Comparison of ENCODE assay signal across 10 mouse cellular contexts in the genomic region with DNA sequence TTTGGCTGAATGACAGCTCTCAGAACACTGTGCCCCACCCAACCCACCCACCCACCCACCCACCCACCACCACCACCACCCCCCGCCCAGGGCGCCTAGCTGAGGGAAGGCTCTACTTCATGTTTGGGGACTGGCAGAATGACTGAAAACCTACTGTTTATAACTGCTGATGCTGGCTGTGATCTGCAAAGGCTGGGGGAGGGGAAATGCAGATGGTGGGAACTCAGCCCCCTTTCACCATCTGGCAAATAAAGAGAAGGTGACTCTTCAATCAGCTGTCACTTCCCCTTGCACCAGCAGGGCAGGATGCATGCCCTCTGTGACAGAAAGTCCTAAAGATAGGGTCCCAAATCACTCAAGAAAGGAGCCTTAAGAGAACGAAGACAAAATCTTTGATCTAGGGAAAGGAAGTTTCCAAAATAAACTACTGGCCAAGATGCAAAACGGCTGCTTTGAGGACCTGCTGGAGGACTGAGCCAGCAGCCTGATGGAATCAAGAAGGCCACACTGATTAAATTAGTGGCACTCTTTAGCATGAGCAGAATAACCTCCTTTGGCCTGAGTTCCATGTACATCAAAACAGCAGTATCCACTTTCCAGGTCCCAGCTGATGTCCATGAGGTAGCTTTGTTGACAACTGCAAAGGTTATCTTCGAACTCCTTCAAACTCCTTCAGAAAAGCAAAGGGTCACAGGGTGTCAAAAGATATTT.
DNase-seq lines count a peak whose midpoint lies in the region; ATAC-seq and TF ChIP-seq lines count a peak whose summit lies in the region.
"Had no signal": no experiment of that assay in that cellular context is flagged by ENCODE, and none has a peak within 500 bp of the region (broad histone marks: within the 10 kb centered on the region; RNA-seq: fewer than 3 reads in every experiment).

No protein-coding gene starts in this region.

- ATAC-seq in CD4-positive, CD25-positive, alpha-beta regulatory T cell, adult 4 months: no peak
- ATAC-seq: liver, postnatal 0 days had no signal

- H3K27me3 ChIP-seq in kidney, adult 2 months (replicated peaks; ENCODE audit: control insufficient read depth, insufficient read depth, low read length): no peaks in the 10 kb centered on the region

- TF ChIP-seq CTCF in kidney, adult 2 months (conservative IDR thresholded peaks at IDR 0.05; ENCODE audit: insufficient read depth, insufficient read length, low read depth, low read length): no peak

- no peak for TF ChIP-seq POLR2A in kidney, adult 2 months (IDR thresholded peaks at IDR 0.05; ENCODE audit: low read depth, low read length)

- DNase-seq in kidney, postnatal 4 days: peak; percentile 16 to 31
- no peak for DNase-seq in kidney, adult 2 months
- DNase-seq in thymus, postnatal 14 days: peak; percentile 9
- DNase-seq in thymus, adult 18-20 months: no peak
- peak; percentile 32 to 49 for DNase-seq in layer of hippocampus, postnatal 14 days (ENCODE audit: low spot score in 2 of 2)
- DNase-seq in gastrocnemius, postnatal 36 days: no peak
- DNase-seq in cerebellum, adult 9-10 months: no peak
- DNase-seq: liver, postnatal 0 days; right cerebral cortex, postnatal 14 days had no signal

- H3K4me1 ChIP-seq in kidney, adult 2 months (ENCODE audit: control insufficient read depth, insufficient read depth, low read length): no peaks in the 10 kb centered on the region

- H3K27ac ChIP-seq in kidney, adult 2 months (ENCODE audit: insufficient read depth, low read depth, low read length): no peak overlapping the region

- H3K36me3 ChIP-seq in kidney, adult 2 months (ENCODE audit: control insufficient read depth, insufficient read depth, low read length): no peaks in the 10 kb centered on the region

- intact Hi-C loops in gastrocnemius, postnatal 36 days (cut with DNase I): no loop called here

- no peak overlapping the region for H3K4me3 ChIP-seq in kidney, adult 2 months (ENCODE audit: insufficient read depth, low read depth, low read length)

- 66% methylated on average over 5 of the region's 5 CpGs for WGBS in kidney, adult 2 months

Comparison
In these comparisons a context has a peak if more than half of its experiments do, and no peak if none do; other contexts are left out.
1. DNase-seq: peak in kidney, postnatal 4 days (2 of 2), thymus, postnatal 14 days (single experiment) and layer of hippocampus, postnatal 14 days (2 of 2); none in kidney, adult 2 months (single experiment), thymus, adult 18-20 months (0 of 2), gastrocnemius, postnatal 36 days (0 of 2) and cerebellum, adult 9-10 months (single experiment).